Mouse (Mus musculus): ENCODE results near the gene Smap2. TPM values are rescaled to one million over a fixed set of nuclear protein-coding genes. Genes with fewer than 3 reads are reported as not detected.
A peak's percentile ranks its signal among the peaks of the same experiment; 100 is the strongest.

Smap2 gene
- polyA plus RNA-seq, 1 experiment from 2014 or later: 35.3 TPM

DNA sequence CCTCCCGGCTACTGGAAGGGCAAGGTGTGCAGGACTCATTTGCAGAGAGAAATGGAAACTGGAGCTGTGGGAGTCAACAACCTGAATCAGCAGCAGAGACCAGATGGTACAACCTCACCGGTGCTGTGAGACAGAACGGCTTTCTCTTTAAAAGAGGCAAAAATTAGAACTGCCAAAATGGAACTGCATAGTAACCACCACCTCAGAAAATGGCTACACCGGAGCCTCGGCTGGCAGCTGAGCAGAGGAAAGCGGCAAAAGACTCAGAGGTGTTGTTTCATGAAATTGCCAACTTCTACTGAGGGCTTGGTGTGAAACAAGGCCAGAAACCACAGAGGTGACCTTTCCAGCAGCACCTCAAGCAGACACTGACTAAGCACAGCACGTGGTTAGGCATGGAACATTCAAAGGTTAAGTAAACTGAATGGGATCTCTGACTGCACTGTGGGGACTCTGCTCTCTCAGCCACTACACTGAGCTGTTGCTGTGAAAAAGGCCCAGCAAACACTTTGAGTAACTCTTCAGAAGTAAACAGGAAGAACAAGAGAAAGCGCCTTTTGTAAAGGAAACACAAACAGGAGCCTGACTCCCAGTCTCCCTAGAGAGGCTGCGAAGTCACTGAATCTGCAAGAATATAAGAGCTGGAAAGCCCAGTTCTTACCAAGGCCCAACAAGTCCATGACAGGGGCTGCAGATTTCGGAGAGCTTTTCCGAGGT lies 42.2 kb downstream of the Smap2 start:
- Histone ChIP-seq H3K4me3 (ENCODE audit: low read depth, low read length) (no peak overlapping the region), H3K27ac (ENCODE audit: low read depth, low read length) (no peak overlapping the region), H3K9ac (ENCODE audit: low read length) (no peak overlapping the region), H3K9me3 (replicated peaks; ENCODE audit: control insufficient read depth, low read length) (no peaks in the 10 kb centered on the region), H3K36me3 (ENCODE audit: control insufficient read depth, insufficient read depth, low read length) (peaks cover 42% of the 10 kb centered on the region), H3K27me3 (replicated peaks; ENCODE audit: control insufficient read depth, insufficient read depth, low read length) (no peaks in the 10 kb centered on the region), H3K4me1 (ENCODE audit: control insufficient read depth, insufficient read depth, low read length) (no peaks in the 10 kb centered on the region), H3K4me2 (ENCODE audit: low read length) (no peak overlapping the region)
- WGBS: 90% methylated on average over 11 of the region's 11 CpGs
- ATAC-seq (no peak), DNase-seq (ENCODE audit: low spot score) (no peak)

DNA sequence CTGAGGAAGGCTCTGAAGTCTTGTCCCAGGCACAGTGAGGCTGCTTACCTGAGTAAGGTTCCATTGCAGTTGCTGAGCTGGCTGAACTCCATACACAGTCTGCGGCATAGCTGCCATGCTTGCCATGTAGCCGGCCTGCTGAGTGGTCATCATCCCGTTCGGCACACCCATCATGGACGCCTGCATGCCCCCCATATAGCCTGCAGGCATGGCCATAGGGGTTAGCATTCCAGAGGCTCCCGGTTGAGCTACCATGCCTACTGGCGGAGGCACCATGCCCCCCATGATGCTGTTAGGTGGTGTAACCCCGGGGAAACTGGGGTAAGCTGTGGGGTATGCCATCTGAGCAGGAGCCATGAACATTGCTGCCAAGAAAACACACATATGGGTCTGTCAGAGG lies 45.2 kb downstream of the Smap2 start:
- Histone ChIP-seq H3K4me2 (ENCODE audit: low read length) (no peak overlapping the region), H3K9me3 (replicated peaks; ENCODE audit: control insufficient read depth, low read length) (no peaks in the 10 kb centered on the region), H3K27ac (ENCODE audit: low read depth, low read length) (no peak overlapping the region), H3K9ac (ENCODE audit: low read length) (no peak overlapping the region), H3K4me3 (ENCODE audit: low read depth, low read length) (no peak overlapping the region), H3K4me1 (ENCODE audit: control insufficient read depth, insufficient read depth, low read length) (no peaks in the 10 kb centered on the region), H3K36me3 (ENCODE audit: control insufficient read depth, insufficient read depth, low read length) (peaks cover 55% of the 10 kb centered on the region), H3K27me3 (replicated peaks; ENCODE audit: control insufficient read depth, insufficient read depth, low read length) (no peaks in the 10 kb centered on the region)
- ATAC-seq: no peak
- no peak for DNase-seq (ENCODE audit: low spot score)
- 93% methylated on average over 8 of the region's 8 CpGs for WGBS

DNA sequence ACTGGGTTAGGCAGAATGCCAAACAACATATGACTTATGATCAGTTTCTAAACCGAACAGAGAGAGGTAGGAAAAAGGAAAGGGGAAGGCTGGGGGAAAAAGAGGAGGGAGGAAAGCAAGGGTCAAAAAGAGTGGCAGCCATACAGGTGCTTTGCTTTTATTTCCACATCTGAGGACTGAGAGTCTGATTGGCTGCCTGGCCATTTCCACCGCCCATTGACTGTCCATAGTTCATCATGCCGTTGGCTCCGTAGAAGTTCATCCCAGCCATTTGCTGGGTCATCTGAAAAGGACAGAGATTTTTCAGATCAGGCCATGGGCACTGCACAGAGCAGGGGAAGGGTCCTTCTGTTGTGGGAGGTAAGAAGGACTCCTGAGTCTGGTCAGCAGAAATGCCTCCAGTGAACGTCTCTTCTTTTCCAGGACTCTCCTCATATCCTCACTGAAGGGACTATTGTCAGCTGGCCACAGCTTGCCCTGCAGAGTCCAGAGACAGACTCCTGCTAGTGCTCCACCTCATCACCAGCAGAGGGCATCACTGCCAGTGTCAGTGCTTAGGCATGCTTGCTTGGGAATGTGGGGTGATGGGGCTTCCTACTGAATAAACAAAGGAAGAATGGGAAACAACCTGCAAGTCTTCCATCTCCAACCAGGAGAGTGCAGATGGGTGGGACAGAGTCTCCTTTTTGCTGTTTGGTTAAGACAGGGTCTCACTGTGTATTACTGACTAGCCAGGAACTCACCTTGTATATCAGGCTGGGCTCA lies 47.5 kb downstream of the Smap2 start:
- Histone ChIP-seq H3K4me3 (ENCODE audit: low read depth, low read length) (no peak overlapping the region), H3K36me3 (ENCODE audit: control insufficient read depth, insufficient read depth, low read length) (peaks cover 45% of the 10 kb centered on the region), H3K9me3 (replicated peaks; ENCODE audit: control insufficient read depth, low read length) (no peaks in the 10 kb centered on the region), H3K4me2 (ENCODE audit: low read length) (no peak overlapping the region), H3K27me3 (replicated peaks; ENCODE audit: control insufficient read depth, insufficient read depth, low read length) (no peaks in the 10 kb centered on the region), H3K9ac (ENCODE audit: low read length) (no peak overlapping the region), H3K27ac (ENCODE audit: low read depth, low read length) (no peak overlapping the region), H3K4me1 (ENCODE audit: control insufficient read depth, insufficient read depth, low read length) (no peaks in the 10 kb centered on the region)
- 90% methylated on average over 5 of the region's 5 CpGs for WGBS
- peak; percentile 34 for DNase-seq (ENCODE audit: low spot score)
- no peak for ATAC-seq

DNA sequence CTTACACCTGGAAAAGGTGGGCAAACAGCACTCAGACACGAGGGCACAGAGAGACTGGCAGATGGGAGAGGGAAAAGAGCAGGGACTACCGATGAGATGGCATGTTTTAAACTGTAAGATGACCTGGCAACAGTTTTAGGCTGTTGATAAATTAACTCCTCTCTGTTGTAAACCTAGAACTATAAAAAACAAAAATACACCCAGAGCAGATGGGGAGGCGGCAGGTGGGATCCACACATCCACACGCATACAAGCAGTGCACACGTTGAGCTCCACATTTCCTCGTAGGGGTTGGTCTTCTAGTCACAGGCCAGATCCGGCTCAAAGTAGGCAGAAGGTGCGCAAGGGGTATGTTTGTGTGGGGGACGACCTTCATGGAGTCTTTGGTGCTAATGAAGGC lies 48.6 kb downstream of the Smap2 start:
- Histone ChIP-seq H3K4me3 (ENCODE audit: low read depth, low read length) (no peak overlapping the region), H3K27me3 (replicated peaks; ENCODE audit: control insufficient read depth, insufficient read depth, low read length) (no peaks in the 10 kb centered on the region), H3K9me3 (replicated peaks; ENCODE audit: control insufficient read depth, low read length) (no peaks in the 10 kb centered on the region), H3K4me1 (ENCODE audit: control insufficient read depth, insufficient read depth, low read length) (no peaks in the 10 kb centered on the region), H3K36me3 (ENCODE audit: control insufficient read depth, insufficient read depth, low read length) (peaks cover 41% of the 10 kb centered on the region), H3K9ac (ENCODE audit: low read length) (no peak overlapping the region), H3K4me2 (ENCODE audit: low read length) (no peak overlapping the region), H3K27ac (ENCODE audit: low read depth, low read length) (no peak overlapping the region)
- 90% methylated on average over 9 of the region's 9 CpGs for WGBS
- DNase-seq (ENCODE audit: low spot score) (no peak), ATAC-seq (no peak)

DNA sequence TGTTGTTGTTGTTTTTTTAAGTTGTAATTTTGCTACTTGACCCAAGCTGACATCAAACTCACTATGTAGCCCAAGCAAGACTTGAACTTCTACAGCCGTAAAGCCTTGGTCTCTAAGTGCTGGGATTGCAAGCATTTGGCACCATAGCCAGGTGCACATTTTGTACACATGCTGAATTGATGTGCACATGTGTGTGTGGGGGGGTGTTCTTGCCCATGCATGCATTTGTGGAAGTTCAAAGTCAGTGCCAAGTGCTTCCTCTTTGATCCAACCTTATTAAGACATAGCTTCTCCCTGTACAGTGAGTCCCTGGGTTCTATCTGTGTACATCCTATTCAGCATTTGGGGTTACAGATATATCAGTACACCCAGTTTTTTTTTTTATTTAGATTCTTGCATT lies 61.5 kb downstream of the Smap2 start:
- no peaks in the 10 kb centered on the region for H3K36me3 ChIP-seq (ENCODE audit: control insufficient read depth, insufficient read depth, low read length)
- H3K27ac ChIP-seq (ENCODE audit: low read depth, low read length): no peak overlapping the region
- WGBS: 94% methylated on average over 1 of the region's 1 CpGs
- H3K27me3 ChIP-seq (replicated peaks; ENCODE audit: control insufficient read depth, insufficient read depth, low read length): no peaks in the 10 kb centered on the region
- ATAC-seq (no peak), DNase-seq (ENCODE audit: low spot score) (no peak)
- no peak overlapping the region for H3K9ac ChIP-seq (ENCODE audit: low read length)
- H3K4me1 ChIP-seq (ENCODE audit: control insufficient read depth, insufficient read depth, low read length): peaks cover 7% of the 10 kb centered on the region; the same call in 1 of the 2 replicates
- H3K9me3 ChIP-seq (replicated peaks; ENCODE audit: control insufficient read depth, low read length): no peaks in the 10 kb centered on the region
- no peak overlapping the region for H3K4me3 ChIP-seq (ENCODE audit: low read depth, low read length)
- H3K4me2 ChIP-seq (ENCODE audit: low read length): no peak overlapping the region

DNA sequence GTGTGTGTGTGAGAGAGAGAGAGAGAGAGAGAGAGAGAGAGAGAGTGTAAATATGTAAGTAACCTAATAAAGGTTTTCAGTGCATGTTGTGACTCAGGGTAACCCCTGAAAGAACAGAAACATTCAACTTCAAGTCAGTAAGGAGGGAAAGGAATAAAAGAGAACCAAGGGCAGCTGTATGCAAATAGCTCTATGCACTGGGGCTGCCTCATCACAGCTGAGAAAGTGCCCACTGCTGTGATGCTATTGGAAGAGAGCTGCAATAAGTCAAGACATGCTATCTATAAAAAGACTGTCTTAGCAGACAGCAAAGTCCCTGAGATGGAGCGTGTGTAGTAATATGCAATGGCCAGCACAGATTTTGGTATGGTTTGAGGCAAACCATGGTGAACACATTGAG lies 63.4 kb downstream of the Smap2 start:
- Histone ChIP-seq H3K9me3 (replicated peaks; ENCODE audit: control insufficient read depth, low read length) (no peaks in the 10 kb centered on the region), H3K27ac (ENCODE audit: low read depth, low read length) (no peak overlapping the region), H3K9ac (ENCODE audit: low read length) (no peak overlapping the region), H3K4me3 (ENCODE audit: low read depth, low read length) (no peak overlapping the region), H3K27me3 (replicated peaks; ENCODE audit: control insufficient read depth, insufficient read depth, low read length) (no peaks in the 10 kb centered on the region), H3K4me2 (ENCODE audit: low read length) (no peak overlapping the region), H3K36me3 (ENCODE audit: control insufficient read depth, insufficient read depth, low read length) (no peaks in the 10 kb centered on the region), H3K4me1 (ENCODE audit: control insufficient read depth, insufficient read depth, low read length) (peaks cover 7% of the 10 kb centered on the region; the same call in 1 of the 2 replicates)
- 50% methylated on average over 1 of the region's 1 CpGs for WGBS
- DNase-seq (ENCODE audit: low spot score) (peak; percentile 17), ATAC-seq (no peak)

DNA sequence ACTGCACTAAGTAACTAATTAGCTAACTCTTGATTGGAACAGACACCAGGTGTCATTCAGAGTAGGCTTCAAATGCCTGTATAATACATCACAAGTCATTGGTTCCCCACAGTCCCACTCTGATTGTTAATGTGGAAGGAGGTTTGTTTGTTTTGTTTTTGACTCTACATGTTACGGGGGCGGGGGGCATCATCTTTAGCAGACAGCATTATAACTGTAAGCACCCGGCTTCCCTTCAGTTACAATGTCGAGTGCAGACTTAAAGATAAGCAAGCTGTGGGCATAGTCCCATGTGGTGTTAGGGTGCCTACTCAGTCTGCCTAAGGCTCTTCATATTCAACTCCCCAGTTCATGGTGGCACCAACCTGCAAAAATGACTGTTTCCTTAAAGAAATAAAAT lies 64.0 kb downstream of the Smap2 start:
- Histone ChIP-seq H3K9ac (ENCODE audit: low read length) (no peak overlapping the region), H3K4me1 (ENCODE audit: control insufficient read depth, insufficient read depth, low read length) (peaks cover 7% of the 10 kb centered on the region; the same call in 1 of the 2 replicates), H3K4me3 (ENCODE audit: low read depth, low read length) (no peak overlapping the region), H3K4me2 (ENCODE audit: low read length) (no peak overlapping the region), H3K27ac (ENCODE audit: low read depth, low read length) (no peak overlapping the region), H3K27me3 (replicated peaks; ENCODE audit: control insufficient read depth, insufficient read depth, low read length) (no peaks in the 10 kb centered on the region), H3K36me3 (ENCODE audit: control insufficient read depth, insufficient read depth, low read length) (no peaks in the 10 kb centered on the region), H3K9me3 (replicated peaks; ENCODE audit: control insufficient read depth, low read length) (no peaks in the 10 kb centered on the region)
- ATAC-seq (no peak), DNase-seq (ENCODE audit: low spot score) (no peak)
- WGBS: 83% methylated on average over 4 of the region's 4 CpGs

DNA sequence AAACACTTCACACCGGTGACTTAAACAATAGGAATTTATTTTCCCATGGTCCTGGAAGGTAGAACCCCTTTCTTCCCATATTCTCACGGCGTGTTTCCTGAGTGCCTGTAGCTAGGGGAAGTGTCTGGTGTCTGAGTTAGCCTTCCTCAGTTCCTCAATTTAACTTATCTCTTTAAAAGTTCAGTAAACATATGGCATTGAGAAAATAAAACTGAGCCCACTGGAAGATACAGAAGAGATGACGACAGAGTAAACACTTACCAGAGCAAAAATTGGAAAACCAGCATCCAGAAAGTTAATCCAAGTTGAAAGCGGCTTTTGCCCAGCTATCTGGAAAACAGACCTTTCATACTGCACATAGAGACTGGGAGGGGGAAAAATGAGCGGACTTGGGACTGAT lies 64.9 kb downstream of the Smap2 start:
- no peaks in the 10 kb centered on the region for H3K27me3 ChIP-seq (replicated peaks; ENCODE audit: control insufficient read depth, insufficient read depth, low read length)
- H3K9ac ChIP-seq (ENCODE audit: low read length): peak overlapping the region; percentile 83
- peaks cover 7% of the 10 kb centered on the region; the same call in 1 of the 2 replicates for H3K4me1 ChIP-seq (ENCODE audit: control insufficient read depth, insufficient read depth, low read length)
- 52% methylated on average over 6 of the region's 6 CpGs for WGBS
- peak overlapping the region; percentile 61 for H3K4me2 ChIP-seq (ENCODE audit: low read length)
- no peak overlapping the region for H3K27ac ChIP-seq (ENCODE audit: low read depth, low read length)
- no peaks in the 10 kb centered on the region for H3K9me3 ChIP-seq (replicated peaks; ENCODE audit: control insufficient read depth, low read length)
- H3K36me3 ChIP-seq (ENCODE audit: control insufficient read depth, insufficient read depth, low read length): no peaks in the 10 kb centered on the region
- no peak for ATAC-seq
- no peak for DNase-seq (ENCODE audit: low spot score)
- H3K4me3 ChIP-seq (ENCODE audit: low read depth, low read length): peak overlapping the region; percentile 70

DNA sequence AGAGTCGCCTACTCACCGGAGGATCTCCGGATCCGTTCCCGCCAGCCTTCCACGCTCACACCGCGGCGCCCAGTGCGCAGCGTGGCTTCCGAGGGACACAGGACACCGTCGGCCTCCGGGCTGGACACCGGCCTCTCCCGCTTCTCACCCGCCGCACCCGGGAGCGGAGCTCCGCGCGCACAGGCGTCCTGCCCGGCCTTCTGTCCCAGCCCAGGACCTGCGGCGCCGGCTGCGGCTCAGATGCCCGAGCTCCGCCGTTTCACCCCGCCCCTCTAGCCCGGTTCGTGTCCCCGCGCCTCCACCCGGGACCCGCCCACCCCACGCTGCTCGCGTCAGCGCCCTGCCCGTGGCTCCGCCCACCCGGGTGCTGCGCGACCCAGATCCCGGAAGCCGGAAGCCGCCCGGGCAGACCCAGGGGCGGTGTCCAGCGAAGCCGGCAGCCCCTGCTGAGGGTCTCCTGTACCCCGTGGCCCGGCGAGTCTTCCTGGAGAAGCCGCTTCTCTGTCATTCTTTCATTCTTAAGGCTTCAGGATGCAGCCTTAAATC lies 65.5 kb downstream of the Smap2 start, which contains the start of gene Zfp69:
Gene Zfp69, minus strand, starts transcription at position 272 of the 546 bp plus-strand sequence.
- Histone ChIP-seq H3K9ac (ENCODE audit: low read length) (peak within 1 kb of the TSS; percentile 83), H3K4me1 (ENCODE audit: control insufficient read depth, insufficient read depth, low read length) (peaks cover 7% of the 10 kb centered on the region; the same call in 1 of the 2 replicates), H3K27ac (ENCODE audit: low read depth, low read length) (peak within 1 kb of the TSS; percentile 52; the same call in 1 of the 2 replicates), H3K27me3 (replicated peaks; ENCODE audit: control insufficient read depth, insufficient read depth, low read length) (no peaks in the 10 kb centered on the region), H3K36me3 (ENCODE audit: control insufficient read depth, insufficient read depth, low read length) (0 out of 2 replicates have a peak, but pooled peaks cover 2% of the 10 kb centered on the region), H3K4me2 (ENCODE audit: low read length) (peak within 1 kb of the TSS; percentile 61), H3K9me3 (replicated peaks; ENCODE audit: control insufficient read depth, low read length) (no peaks in the 10 kb centered on the region), H3K4me3 (ENCODE audit: low read depth, low read length) (peak within 1 kb of the TSS; percentile 70)
- WGBS: under 1% methylated on average over 49 of the region's 60 CpGs
- peak; percentile 92 for DNase-seq (ENCODE audit: low spot score)
- peak; percentile 99 for ATAC-seq
